Mouse (Mus musculus): ENCODE measurements around the gene Mtrf1. TPM values are rescaled to one million over a fixed set of nuclear protein-coding genes. Genes with fewer than 3 reads are reported as not detected.

Mtrf1 gene
- total RNA-seq (2021), result 1 to 10 TPM; 7.3 to 7.9 TPM
- 4.5 and 7.0 TPM in 2 replicates for polyA plus RNA-seq (2012; rRNA removed)
- long read RNA-seq, transcript Mtrf1-201 (11 exons, 1,799 nt), result major isoform, 6 of 7 reads
- long read RNA-seq, partial matches to known transcripts, result 1 of 7 reads
- long read RNA-seq, other reads (novel, unspliced or antisense), result 0 of 7 reads

DNA sequence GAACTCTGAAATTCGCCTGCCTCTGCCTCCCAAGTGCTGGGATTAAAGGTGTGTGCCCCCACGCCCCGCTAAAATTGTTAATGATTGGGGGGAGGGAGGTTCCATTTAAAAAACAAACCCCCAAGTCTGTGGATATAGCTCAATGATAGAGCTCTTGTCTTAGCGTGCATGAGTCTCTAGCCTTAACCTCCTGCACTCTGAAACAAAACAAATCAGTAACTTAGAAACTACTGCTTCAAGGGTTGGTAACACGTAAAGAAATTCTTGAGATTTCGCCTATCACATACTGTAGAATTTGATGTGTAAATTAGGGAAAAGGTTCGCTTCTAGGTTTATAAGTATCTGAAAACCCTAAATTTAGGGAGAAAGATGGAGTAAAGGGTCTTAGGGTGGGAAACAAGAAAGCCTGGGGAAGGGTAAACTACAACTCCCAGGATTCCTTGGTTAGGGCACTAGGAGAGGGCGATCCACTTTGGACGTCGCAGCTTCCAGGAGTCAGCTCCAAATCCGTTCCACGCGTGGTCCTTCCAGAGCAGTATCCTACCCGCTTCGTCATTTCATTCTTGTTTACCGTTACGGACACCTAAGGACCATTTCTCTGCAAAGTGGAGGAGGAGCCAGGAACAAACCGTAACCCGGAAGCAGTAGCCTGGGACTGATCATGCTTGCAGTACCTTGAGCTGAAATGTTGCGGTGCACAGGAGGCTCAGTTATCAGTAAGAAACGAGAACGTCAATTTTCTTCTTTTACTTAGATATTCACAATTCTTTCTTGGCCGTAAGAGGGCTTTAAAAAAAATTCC, at the start of gene Mtrf1:
TSS of gene Mtrf1 (plus strand) at position 452 of the 802 bp plus-strand sequence.
- WGBS, result 17% methylated on average over 23 of the region's 23 CpGs
- Histone ChIP-seq H3K79me2 (replicated peaks; ENCODE audit: control insufficient read depth, insufficient read depth, low read length) (no peaks in the 10 kb centered on the region), H3K27ac (peak within 1 kb of the TSS; percentile 92), H3K4me1 (ENCODE audit: control insufficient read depth, insufficient read depth, low read length) (no peaks in the 10 kb centered on the region), H3K4me3 (peak within 1 kb of the TSS; percentile 69), H3K36me3 (ENCODE audit: control insufficient read depth, insufficient read depth, low read length) (peaks cover 5% of the 10 kb centered on the region), H3K27me3 (ENCODE audit: control insufficient read depth, insufficient read depth, low read length) (no peaks in the 10 kb centered on the region), H3K9ac (ENCODE audit: low read depth, low read length) (peak within 1 kb of the TSS; percentile 92)
- intact Hi-C loops (cut with DNase I), result loop anchor here (2.0 to 10.0 kb wide), 2 partner anchors 27 to 187 kb away; partner anchors contain the start of gene Sugt1
- peak; percentile 62 for TF ChIP-seq POLR2A (IDR thresholded peaks at IDR 0.05; ENCODE audit: insufficient read depth, low read depth, low read length)
- TF ChIP-seq CTCF (IDR thresholded peaks at IDR 0.05), result peak; percentile 30
- TF ChIP-seq EP300 (IDR thresholded peaks at IDR 0.05; ENCODE audit: insufficient read depth, low read depth, low read length), result peak; percentile 64; the same call in 1 of the 2 replicates
- DNase-seq, result peak; percentile 73 to 76

DNA sequence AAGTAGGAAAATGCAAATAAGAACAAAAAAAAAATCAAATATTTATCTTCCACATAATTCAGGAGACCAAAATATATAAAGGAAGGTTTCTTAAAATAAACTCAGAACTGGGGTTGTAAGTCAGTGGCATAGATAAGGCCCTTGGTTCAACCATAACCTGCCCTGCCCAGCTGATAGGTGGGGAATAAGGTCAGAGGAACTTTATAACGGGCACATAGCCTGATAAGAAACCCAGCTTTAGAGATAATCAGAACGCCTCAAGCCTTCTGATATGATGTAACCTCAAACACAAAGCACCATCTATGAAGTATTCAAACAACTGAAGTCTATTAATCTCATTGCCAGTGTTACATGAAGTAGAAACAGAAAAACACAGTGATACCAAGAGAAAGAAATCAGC, 39.5 kb upstream of the Mtrf1 start:
- Histone ChIP-seq H3K79me2 (replicated peaks; ENCODE audit: control insufficient read depth, insufficient read depth, low read length) (no peaks in the 10 kb centered on the region), H3K27ac (no peak overlapping the region), H3K4me1 (ENCODE audit: control insufficient read depth, insufficient read depth, low read length) (no peaks in the 10 kb centered on the region), H3K4me3 (no peak overlapping the region), H3K9ac (ENCODE audit: low read depth, low read length) (no peak overlapping the region), H3K27me3 (ENCODE audit: control insufficient read depth, insufficient read depth, low read length) (no peaks in the 10 kb centered on the region), H3K36me3 (ENCODE audit: control insufficient read depth, insufficient read depth, low read length) (peaks cover 7% of the 10 kb centered on the region)
- intact Hi-C loops (cut with DNase I), result no loop called here
- no peak for TF ChIP-seq EP300 (IDR thresholded peaks at IDR 0.05; ENCODE audit: insufficient read depth, low read depth, low read length)
- TF ChIP-seq POLR2A (IDR thresholded peaks at IDR 0.05; ENCODE audit: insufficient read depth, low read depth, low read length), result no peak
- TF ChIP-seq CTCF (IDR thresholded peaks at IDR 0.05), result no peak
- DNase-seq, result no peak
- 44% methylated on average over 2 of the region's 2 CpGs for WGBS

DNA sequence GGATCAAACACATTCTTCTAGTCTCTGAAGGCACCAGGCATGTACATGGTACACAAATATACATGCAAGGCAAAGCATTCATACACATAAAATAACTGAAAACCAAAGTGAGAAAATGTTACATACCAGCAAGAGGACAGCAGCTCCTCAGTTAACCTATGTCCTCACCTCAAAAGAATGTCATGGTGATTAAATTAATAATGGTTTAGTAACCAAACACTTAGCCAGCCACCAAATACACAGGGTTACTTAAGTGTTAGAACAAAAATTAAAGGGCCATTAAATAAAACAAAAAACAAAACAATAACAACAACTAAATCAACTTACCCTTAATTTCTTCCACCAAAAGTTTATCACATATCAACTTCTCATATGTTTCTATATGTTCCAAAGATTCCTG, 20.5 kb upstream of the Mtrf1 start:
- Histone ChIP-seq H3K4me1 (ENCODE audit: control insufficient read depth, insufficient read depth, low read length) (no peaks in the 10 kb centered on the region), H3K27ac (no peak overlapping the region), H3K36me3 (ENCODE audit: control insufficient read depth, insufficient read depth, low read length) (peaks cover 4% of the 10 kb centered on the region), H3K4me3 (no peak overlapping the region), H3K9ac (ENCODE audit: low read depth, low read length) (no peak overlapping the region), H3K79me2 (replicated peaks; ENCODE audit: control insufficient read depth, insufficient read depth, low read length) (peaks cover 3% of the 10 kb centered on the region; the same call in 1 of the 2 replicates), H3K27me3 (ENCODE audit: control insufficient read depth, insufficient read depth, low read length) (no peaks in the 10 kb centered on the region)
- TF ChIP-seq CTCF (IDR thresholded peaks at IDR 0.05), result no peak
- TF ChIP-seq POLR2A (IDR thresholded peaks at IDR 0.05; ENCODE audit: insufficient read depth, low read depth, low read length), result no peak
- no peak for TF ChIP-seq EP300 (IDR thresholded peaks at IDR 0.05; ENCODE audit: insufficient read depth, low read depth, low read length)
- intact Hi-C loops (cut with DNase I), result no loop called here
- DNase-seq, result no peak

DNA sequence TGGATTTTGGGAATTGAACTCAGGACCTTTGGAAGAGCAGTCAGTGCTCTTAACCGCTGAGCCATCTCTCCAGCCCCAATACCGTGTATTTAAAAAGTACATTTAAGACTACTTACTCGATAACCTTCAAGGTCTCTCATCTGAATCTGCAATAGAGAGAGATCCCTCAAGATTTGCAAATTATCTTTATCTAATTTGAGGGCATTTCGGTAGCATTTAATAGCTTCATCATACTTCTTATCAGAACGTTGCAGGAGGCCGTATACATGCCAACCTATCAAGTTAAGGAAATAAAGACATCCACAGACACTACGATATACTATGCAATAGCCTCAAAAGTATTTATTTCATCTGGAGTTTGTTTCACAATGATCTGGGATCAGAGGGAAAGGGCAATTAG, 14.5 kb upstream of the Mtrf1 start:
- Histone ChIP-seq H3K4me3 (no peak overlapping the region), H3K27ac (no peak overlapping the region), H3K9ac (ENCODE audit: low read depth, low read length) (no peak overlapping the region), H3K36me3 (ENCODE audit: control insufficient read depth, insufficient read depth, low read length) (peaks cover 8% of the 10 kb centered on the region), H3K79me2 (replicated peaks; ENCODE audit: control insufficient read depth, insufficient read depth, low read length) (peaks cover 3% of the 10 kb centered on the region; the same call in 1 of the 2 replicates), H3K27me3 (ENCODE audit: control insufficient read depth, insufficient read depth, low read length) (no peaks in the 10 kb centered on the region), H3K4me1 (ENCODE audit: control insufficient read depth, insufficient read depth, low read length) (no peaks in the 10 kb centered on the region)
- DNase-seq, result no peak
- 94% methylated on average over 7 of the region's 7 CpGs for WGBS
- intact Hi-C loops (cut with DNase I), result no loop called here
- TF ChIP-seq POLR2A (IDR thresholded peaks at IDR 0.05; ENCODE audit: insufficient read depth, low read depth, low read length) (no peak), CTCF (IDR thresholded peaks at IDR 0.05) (no peak), EP300 (IDR thresholded peaks at IDR 0.05; ENCODE audit: insufficient read depth, low read depth, low read length) (no peak)

DNA sequence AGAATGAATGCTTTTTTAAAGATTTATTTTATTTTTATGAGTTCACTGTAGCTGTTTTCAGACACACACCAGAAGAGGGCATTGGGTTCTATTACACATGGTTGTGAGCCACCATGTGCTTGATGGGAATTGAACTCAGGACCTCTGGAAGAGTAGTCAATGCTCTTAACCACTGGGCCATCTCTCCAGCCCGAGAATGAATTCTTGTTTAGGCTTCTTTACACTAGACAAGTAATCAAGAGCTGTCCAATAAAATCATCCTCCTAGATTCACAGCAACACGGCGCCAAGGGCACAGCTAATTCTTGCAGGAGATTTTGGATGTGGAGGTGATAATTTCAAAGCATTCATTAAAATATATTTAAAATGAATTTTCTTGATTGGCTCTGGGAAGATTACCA, 9.3 kb upstream of the Mtrf1 start:
- WGBS, result 92% methylated on average over 3 of the region's 3 CpGs
- Histone ChIP-seq H3K79me2 (replicated peaks; ENCODE audit: control insufficient read depth, insufficient read depth, low read length) (no peaks in the 10 kb centered on the region), H3K27me3 (ENCODE audit: control insufficient read depth, insufficient read depth, low read length) (no peaks in the 10 kb centered on the region), H3K4me3 (no peak overlapping the region), H3K36me3 (ENCODE audit: control insufficient read depth, insufficient read depth, low read length) (peaks cover 10% of the 10 kb centered on the region), H3K27ac (no peak overlapping the region), H3K9ac (ENCODE audit: low read depth, low read length) (no peak overlapping the region), H3K4me1 (ENCODE audit: control insufficient read depth, insufficient read depth, low read length) (peaks cover 4% of the 10 kb centered on the region)
- intact Hi-C loops (cut with DNase I), result no loop called here
- no peak for DNase-seq
- no peak for TF ChIP-seq CTCF (IDR thresholded peaks at IDR 0.05)
- no peak for TF ChIP-seq EP300 (IDR thresholded peaks at IDR 0.05; ENCODE audit: insufficient read depth, low read depth, low read length)
- TF ChIP-seq POLR2A (IDR thresholded peaks at IDR 0.05; ENCODE audit: insufficient read depth, low read depth, low read length), result no peak
